Mouse (Mus musculus) CH12.LX (cell line): Measurements from ENCODE around the gene Hist1h4h. TPM values are rescaled to one million over a fixed set of nuclear protein-coding genes. Genes with fewer than 3 reads are reported as not detected.
A peak's percentile ranks its signal among the peaks of the same experiment; 100 is the strongest.
"Not testable (repeated sequence)": the region's sequence is repeated elsewhere in the genome, so short reads cannot be mapped to it uniquely, and the experiment has no call there.

Source experiments
- DNase-seq: peaks from one replicate; pipeline ENCODE4 v3.0.0-alpha.2; 2013; ENCODE audit errors: extremely low read depth
- H3K27ac ChIP-seq: 2 replicates; pipeline ENCODE4 v1.5.1; 2012; ENCODE audit warnings: low read depth, mild to moderate bottlenecking, control low read depth, moderate library complexity; ENCODE audit not compliant: insufficient read depth
- H3K27me3 ChIP-seq: replicated peaks from 2 replicates; pipeline ENCODE3; 2012; ENCODE audit warnings: inconsistent platforms
- H3K36me3 ChIP-seq, 2 experiments: replicated peaks in 1 of 2; 2 replicates each; pipeline versions ENCODE3 to v1.6.1; 2012; ENCODE audit warnings: inconsistent platforms in 1 of 2, low read length in 1 of 2, mild to moderate bottlenecking in 1 of 2, mixed read lengths in 1 of 2, moderate library complexity in 1 of 2; ENCODE audit not compliant: control insufficient read depth in 1 of 2, insufficient read depth in 1 of 2
- H3K4me1 ChIP-seq, 2 experiments: 2 replicates each; pipeline ENCODE4 v1.6.1; 2012; ENCODE audit warnings: inconsistent platforms in 1 of 2, moderate library complexity in 1 of 2; ENCODE audit not compliant: insufficient read depth in 2 of 2, control insufficient read depth in 1 of 2
- H3K4me2 ChIP-seq: 2 replicates; pipeline ENCODE4 v1.6.1; 2012; ENCODE audit warnings: low read depth, mild to moderate bottlenecking, control low read depth; ENCODE audit not compliant: poor library complexity, insufficient read depth, severe bottlenecking
- H3K4me3 ChIP-seq, 3 experiments: fragments of 150-350 bp in 1 of 3; sonication (generic) in 1 of 3; replicated peaks in 1 of 3; 2 replicates each; pipeline versions ENCODE3 to v1.5.1; 2011 to 2012; ENCODE audit warnings: low read depth in 2 of 3, low read length in 2 of 3, mild to moderate bottlenecking in 2 of 3, moderate library complexity in 2 of 3, control low read depth in 1 of 3, improper control_type of control experiment in 1 of 3, inconsistent platforms in 1 of 3, mixed read lengths in 1 of 3; ENCODE audit not compliant: poor library complexity in 1 of 3
- H3K79me2 ChIP-seq: replicated peaks from 2 replicates; pipeline ENCODE4 v1.6.1; 2012; ENCODE audit warnings: mild to moderate bottlenecking, moderate library complexity; ENCODE audit not compliant: control insufficient read depth, poor library complexity, insufficient read depth, severe bottlenecking; ENCODE audit errors: extremely low read depth
- H3K9ac ChIP-seq: 2 replicates; pipeline ENCODE4 v1.6.1; 2012; ENCODE audit warnings: low read depth, mild to moderate bottlenecking, control low read depth, moderate library complexity; ENCODE audit not compliant: insufficient read depth
- H3K9me3 ChIP-seq: replicated peaks from 2 replicates; pipeline ENCODE3; 2012; ENCODE audit warnings: low read length, inconsistent platforms, mixed read lengths
- CHD1 ChIP-seq: IDR thresholded peaks from 2 replicates; pipeline ENCODE4 v1.6.1; 2012; ENCODE audit warnings: low read depth, low read length, improper control_type of control experiment, inconsistent platforms
- CHD2 ChIP-seq: IDR thresholded peaks from 2 replicates; pipeline ENCODE4 v1.6.1; 2011; ENCODE audit warnings: low read length, improper control_type of control experiment
- ELF1 ChIP-seq: IDR thresholded peaks from 2 replicates; pipeline ENCODE4 v1.6.1; 2014; ENCODE audit warnings: low read depth, mild to moderate bottlenecking, inconsistent platforms, low read length, improper control_type of control experiment
- ETS1 ChIP-seq: conservative IDR thresholded peaks from 2 replicates; pipeline ENCODE4 v1.6.1; 2012; ENCODE audit warnings: low read depth, mild to moderate bottlenecking, inconsistent platforms, low read length, improper control_type of control experiment, moderate library complexity
- KAT2A ChIP-seq: IDR thresholded peaks from 2 replicates; pipeline ENCODE4 v1.6.1; 2012; ENCODE audit warnings: low read length, improper control_type of control experiment, inconsistent platforms; ENCODE audit not compliant: insufficient replicate concordance
- POLR2A ChIP-seq: IDR thresholded peaks from 2 replicates; pipeline ENCODE4 v1.6.1; 2011; ENCODE audit warnings: low read depth, mild to moderate bottlenecking, improper control_type of control experiment, low read length
- POLR2AphosphoS2 ChIP-seq: IDR thresholded peaks from 2 replicates; pipeline ENCODE4 v1.6.1; 2011; ENCODE audit warnings: low read depth, low read length, improper control_type of control experiment
- RCOR1 ChIP-seq: conservative IDR thresholded peaks from 2 replicates; pipeline ENCODE4 v1.6.1; 2012; ENCODE audit warnings: low read depth, mild to moderate bottlenecking, inconsistent platforms, low read length, improper control_type of control experiment
- UBTF ChIP-seq: IDR thresholded peaks from 2 replicates; pipeline ENCODE4 v1.6.1; 2012; ENCODE audit warnings: low read depth, mild to moderate bottlenecking, inconsistent platforms, low read length, improper control_type of control experiment, moderate library complexity
- ZC3H11A ChIP-seq: IDR thresholded peaks from 2 replicates; pipeline ENCODE4 v1.6.1; 2012; ENCODE audit warnings: low read depth, mild to moderate bottlenecking, inconsistent platforms, low read length, improper control_type of control experiment
- ZMIZ1 ChIP-seq: IDR thresholded peaks from 2 replicates; pipeline ENCODE4 v1.6.1; 2012; ENCODE audit warnings: low read depth, mild to moderate bottlenecking, inconsistent platforms, low read length, improper control_type of control experiment
- ZNF384 ChIP-seq: IDR thresholded peaks from 2 replicates; pipeline ENCODE4 v1.6.1; 2012; ENCODE audit warnings: low read depth, low read length, improper control_type of control experiment, inconsistent platforms
- dilution Hi-C: fragments of 300-500 bp; cut with MboI; formaldehyde crosslinking; loops from 2 replicates; pipeline ENCODE4 v1.14.3; 2020; ENCODE audit warnings: low sequenced_read_pairs; ENCODE audit not compliant: extremely low pct_unique_long_range_greater_than_20kb, extremely low pct_ligation_motif_present
- in situ Hi-C: fragments of 300-500 bp; cut with MboI; formaldehyde crosslinking; loops from 3 replicates; pipeline ENCODE4 v1.14.3; 2019; ENCODE audit warnings: low sequenced_read_pairs, low pct_ligation_motif_present, low pct_unique_long_range_greater_than_20kb, mixed read lengths
- polyA plus RNA-seq: library from polyadenylated mRNA; unstranded; fragments of >175 nt; gene quantifications from 2 replicates; pipeline ENCODE4 v1.2.1, GENCODE M21; 2012; ENCODE audit warnings: low read depth; ENCODE audit not compliant: insufficient read length
- total RNA-seq, 2 experiments: library from RNA; depleted of rRNA; stranded (reverse); fragments of 300-350 nt in 1 of 2; fragments of >200 nt in 1 of 2; gene quantifications; 2 replicates each; pipeline ENCODE4 v1.2.3; 2012 to 2014

Gene Hist1h4h
- total and polyA plus RNA-seq, 3 experiments, result 5.5 to 4,957 (median 19.4) TPM

- TF ChIP-seq UBTF (no peak), CHD2 (peak; percentile 24; the same call in 1 of the 2 replicates), POLR2AphosphoS2 (no peak), ZC3H11A (no peak), KAT2A (no peak), ETS1 (no peak), POLR2A (no peak)
These were observed 32.0 kb downstream of the Hist1h4h start (continued) for GRCm38 (mm10) chr13:23562699-23563462.

DNA sequence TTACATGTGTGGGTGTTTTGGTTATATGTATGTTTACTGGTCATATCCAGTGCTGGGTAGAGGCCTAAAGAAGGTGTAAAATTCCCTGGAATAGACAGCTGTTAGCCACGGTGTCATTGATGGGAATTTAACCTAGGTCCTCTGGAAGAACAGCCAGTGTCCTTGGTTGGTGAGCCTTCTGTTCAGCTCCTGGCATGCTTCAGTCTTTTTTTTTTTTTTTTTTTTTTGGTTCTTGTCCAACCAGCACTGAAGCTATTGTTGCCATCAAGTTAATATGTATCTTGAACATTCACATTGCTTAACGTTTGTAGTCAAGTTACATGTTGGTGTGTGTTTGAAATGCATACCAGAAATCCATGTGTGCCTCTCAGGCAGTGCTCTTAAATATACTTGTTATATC, 33.6 kb downstream of the Hist1h4h start:
- no peaks in the 10 kb centered on the region for H3K27me3 ChIP-seq
- no peak for DNase-seq
- no peak overlapping the region for H3K4me2 ChIP-seq
- 0 out of 2 replicates have a peak overlapping the region, but pooled peaks have one; percentile 6 for H3K9ac ChIP-seq
- H3K79me2 ChIP-seq, result no peaks in the 10 kb centered on the region
- H3K4me3 ChIP-seq, result no peak overlapping the region
- TF ChIP-seq ZNF384, result peak; percentile 59
- TF ChIP-seq ELF1, result no peak
- H3K27ac ChIP-seq, result no peak overlapping the region
- no peaks in the 10 kb centered on the region for H3K36me3 ChIP-seq
- dilution Hi-C loops (no loop called here), in situ Hi-C loops (loop anchor here (25.0 kb wide), 1 partner anchor 1827 kb away; the partner anchor contains the start of gene Hist1h4j)
- peaks cover 3 to 22% of the 10 kb centered on the region in 2 experiments; a peak in 2 of 4 replicates for H3K4me1 ChIP-seq
- H3K9me3 ChIP-seq, result no peaks in the 10 kb centered on the region

- peak overlapping the region; percentile 82 for H3K4me2 ChIP-seq
- peak overlapping the region; percentile 76 for H3K9ac ChIP-seq
- peak; percentile 54 for DNase-seq
- H3K4me3 ChIP-seq, result peak overlapping the region in 1 of 3 experiments; percentile 49
- H3K4me1 ChIP-seq, H3K27me3 ChIP-seq, H3K9me3 ChIP-seq, H3K79me2 ChIP-seq, dilution Hi-C loops, H3K36me3 ChIP-seq: not testable (repeated sequence)
- TF ChIP-seq ZMIZ1, result peak; percentile 77
- 0 out of 2 replicates have a peak, but pooled peaks have one; percentile 36 for TF ChIP-seq RCOR1
- TF ChIP-seq POLR2AphosphoS2, result peak; percentile 98
- TF ChIP-seq POLR2A, result peak; percentile 72
- peak; percentile 84; the same call in 1 of the 2 replicates for TF ChIP-seq CHD1
- 0 out of 2 replicates have a peak, but pooled peaks have one; percentile 2 for TF ChIP-seq CHD2
- in situ Hi-C loops, result loop anchor here (25.0 kb wide), 1 partner anchor 1833 kb away; the partner anchor contains the start of gene Hist1h4j
- H3K27ac ChIP-seq, result peak overlapping the region; percentile 97
These were observed 39.6 kb downstream of the Hist1h4h start for GRCm38 (mm10) chr13:23570261-23571021.
